Mouse (Mus musculus): ENCODE measurements around the gene Arl16. TPM values are rescaled to one million over a fixed set of nuclear protein-coding genes. Genes with fewer than 3 reads are reported as not detected.

The Arl16 gene
- polyA plus RNA-seq, 1 experiment = 34.3 TPM

GRCm38 (mm10) chr11:120492024-120492877 lies 24.8 kb upstream of the Arl16 start:
- no peak for DNase-seq (ENCODE audit: low read depth)

GRCm38 (mm10) chr11:120491317-120492023 lies 24.1 kb upstream of the Arl16 start, which contains the start of gene Slc25a10:
Gene Slc25a10 (plus strand): TSS chr11:120491840.
- DNase-seq (ENCODE audit: low read depth) = no peak

DNA sequence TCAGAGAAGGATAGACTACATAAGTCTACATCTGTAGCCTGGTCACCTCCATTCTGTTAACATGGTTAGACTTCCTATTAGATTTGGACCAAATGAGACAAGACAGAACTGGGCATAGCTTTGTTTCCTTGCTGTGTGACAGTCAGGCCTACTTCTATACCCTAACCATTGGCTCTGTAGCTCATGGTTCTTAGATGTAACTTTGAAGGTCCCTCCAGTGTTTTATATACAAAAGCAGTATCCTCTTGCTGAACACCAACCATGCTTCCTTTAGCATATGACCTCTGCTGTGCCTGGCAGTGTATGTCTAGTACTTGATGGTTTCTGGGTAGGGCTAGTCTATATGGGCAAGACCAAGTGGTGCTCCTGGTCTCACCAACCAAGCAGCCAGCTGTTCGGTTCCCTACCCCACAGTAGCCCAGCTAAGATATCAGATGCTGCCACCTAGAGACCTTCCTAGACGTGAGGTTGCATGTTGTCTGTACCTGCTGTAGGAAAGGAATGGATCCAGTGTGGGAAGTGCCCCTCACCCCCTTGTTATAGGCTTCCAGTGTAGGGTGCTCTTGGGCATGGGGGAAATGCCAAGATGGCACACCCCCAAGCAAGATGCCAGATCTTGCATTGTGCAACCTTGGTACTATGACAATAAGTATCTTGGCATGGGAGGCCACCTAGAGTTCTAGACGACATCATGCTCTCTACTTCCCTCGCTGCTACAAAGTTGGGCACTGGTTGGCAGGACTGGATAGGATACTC lies 23.1 kb upstream of the Arl16 start:
- DNase-seq (ENCODE audit: low read depth) = no peak

DNA sequence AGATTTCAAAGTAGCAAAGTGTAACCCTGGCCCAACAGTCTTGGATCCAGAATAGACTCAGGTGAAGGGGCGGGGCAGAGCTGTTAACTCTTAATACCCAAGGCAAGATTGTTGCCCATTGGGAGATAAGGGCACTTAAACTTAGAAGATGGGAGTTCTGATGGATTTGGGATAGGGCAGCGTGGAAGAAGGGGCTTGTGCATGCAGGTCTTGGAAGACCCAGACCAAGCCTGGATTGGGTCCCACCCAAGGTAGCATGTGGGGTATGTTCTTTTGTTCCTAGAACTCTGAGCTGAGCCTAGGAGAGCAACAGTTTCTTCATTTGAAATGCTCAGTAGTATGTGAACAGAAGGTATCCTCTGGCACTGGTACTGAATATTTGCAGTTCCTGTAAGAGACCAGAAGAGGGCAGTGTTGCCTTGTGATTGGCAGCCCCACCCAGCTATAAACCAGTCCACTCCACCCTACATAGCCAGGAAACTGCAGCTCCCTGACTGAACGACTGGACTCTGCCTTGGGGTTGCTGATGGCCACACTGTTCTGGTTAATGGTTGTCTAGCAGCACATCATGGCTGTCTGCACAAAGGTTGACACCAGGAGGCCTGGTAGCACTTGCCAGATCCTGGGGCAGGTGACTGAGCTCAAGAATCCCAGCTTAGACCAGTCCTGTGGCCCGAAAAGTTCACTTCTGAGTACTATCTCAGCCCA lies 21.8 kb upstream of the Arl16 start:
- no peak for DNase-seq (ENCODE audit: low read depth)

DNA sequence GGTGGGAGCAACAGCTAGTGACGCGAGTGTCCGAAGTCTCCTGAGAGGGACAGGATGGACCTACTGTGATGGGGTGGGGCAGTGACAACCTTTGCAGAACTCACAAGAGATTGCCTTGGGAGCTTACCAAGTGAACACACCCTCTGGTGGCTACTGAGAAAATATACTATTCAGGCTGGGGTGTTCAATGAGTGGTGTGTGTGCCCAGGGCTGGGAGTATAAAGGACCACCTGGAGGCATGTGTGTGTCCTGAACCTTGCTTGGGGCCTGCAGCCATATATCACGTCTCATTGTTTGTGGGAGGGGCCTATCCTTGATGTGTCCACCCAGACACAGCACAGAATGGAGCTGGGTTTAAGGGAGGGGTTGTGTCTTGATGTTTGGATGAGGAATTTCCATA lies 21.1 kb upstream of the Arl16 start:
- DNase-seq (ENCODE audit: low read depth) = no peak

DNA sequence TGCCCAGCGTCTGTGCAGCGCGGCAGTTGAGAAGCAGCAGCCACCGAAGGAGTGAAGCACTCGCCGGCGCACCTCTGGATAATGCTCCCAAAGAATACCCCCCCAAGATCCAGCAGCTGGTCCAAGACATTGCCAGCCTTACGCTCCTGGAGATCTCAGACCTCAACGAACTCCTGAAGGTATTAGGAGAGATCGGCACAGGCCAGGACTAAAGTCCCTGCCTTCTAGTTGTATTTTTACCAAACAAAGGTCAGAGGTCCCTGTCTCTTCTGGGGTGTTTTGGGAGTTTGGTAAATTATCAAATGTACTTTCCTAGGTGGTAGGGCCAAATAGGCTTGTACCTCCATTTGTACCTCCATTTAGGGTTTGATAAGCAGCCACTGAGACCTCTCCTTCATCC lies 17.8 kb upstream of the Arl16 start:
- no peak for DNase-seq (ENCODE audit: low read depth)

- no peak for DNase-seq (ENCODE audit: low read depth)
Observed at GRCm38 (mm10) chr11:120484265-120484981, 17.0 kb upstream of the Arl16 start, which contains the start of gene Mrpl12. Gene Mrpl12 (plus strand): TSS chr11:120484613.

GRCm38 (mm10) chr11:120483448-120483934 lies 16.1 kb upstream of the Arl16 start:
- no peak for DNase-seq (ENCODE audit: low read depth)

DNA sequence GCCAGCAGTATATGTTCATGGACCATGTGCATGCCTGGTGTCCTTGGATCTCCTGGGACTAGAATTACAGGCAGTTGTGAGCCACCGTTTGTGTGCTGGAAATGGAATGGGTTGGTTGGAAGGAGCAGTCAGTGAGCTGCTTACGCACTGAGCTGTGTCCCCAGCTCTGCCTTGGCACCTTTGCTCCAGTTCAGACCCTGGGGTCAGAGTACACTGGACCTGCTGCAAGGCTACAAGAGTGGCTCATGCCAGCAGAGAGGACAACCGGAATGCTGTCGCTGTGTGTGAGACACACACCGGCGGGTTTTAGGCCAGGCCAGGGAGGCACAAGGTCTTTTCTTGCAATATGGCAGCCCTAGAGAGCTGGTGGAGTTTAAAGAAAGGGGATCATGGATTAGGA lies 4.6 kb upstream of the Arl16 start:
- DNase-seq (ENCODE audit: low read depth) = no peak

DNA sequence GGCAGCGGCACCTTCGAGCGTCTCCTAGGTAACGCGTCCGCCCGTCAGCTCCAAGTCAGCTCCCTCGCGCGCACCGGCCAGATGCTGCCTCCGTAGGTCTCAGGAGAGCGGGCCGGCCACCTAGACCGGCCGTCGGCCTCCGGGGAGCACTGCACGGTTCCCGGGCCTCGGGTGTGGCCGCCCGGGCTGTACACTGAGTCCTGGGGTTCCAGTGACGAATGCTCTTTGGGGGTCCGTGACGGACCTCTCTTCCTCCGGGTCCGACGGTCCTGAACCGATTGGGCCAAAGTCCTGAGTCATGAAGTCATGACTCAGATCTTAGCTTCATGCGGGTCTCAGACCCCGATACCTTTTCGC lies 307 bp upstream of the Arl16 start:
- no peak for DNase-seq (ENCODE audit: low read depth)

- no peak for DNase-seq (ENCODE audit: low read depth)
Observed at GRCm38 (mm10) chr11:120465521-120465920, 1.9 kb downstream of the Arl16 start.

- DNase-seq (ENCODE audit: low read depth) = no peak
Observed at GRCm38 (mm10) chr11:120464365-120464764, 3.0 kb downstream of the Arl16 start.

DNA sequence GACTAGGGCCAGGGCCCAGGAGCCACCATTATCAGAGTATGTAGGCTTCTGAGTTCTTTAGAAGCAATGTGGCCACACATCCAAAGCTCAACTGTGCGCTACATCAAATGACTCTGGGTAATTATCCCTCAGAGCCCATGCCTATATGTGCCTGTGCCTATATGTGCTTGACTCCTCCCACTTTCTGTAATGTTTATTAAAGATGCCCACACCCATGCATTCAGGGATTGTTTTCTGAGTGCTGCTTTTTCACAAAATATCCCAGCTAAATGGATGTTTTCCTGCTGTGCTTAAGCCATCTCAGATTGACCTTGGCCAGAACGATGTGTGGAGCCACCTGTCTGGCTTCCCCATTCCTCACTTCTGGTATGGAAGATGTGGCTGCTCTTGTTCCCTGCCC lies 3.9 kb downstream of the Arl16 start:
- no peak for DNase-seq (ENCODE audit: low read depth)

DNA sequence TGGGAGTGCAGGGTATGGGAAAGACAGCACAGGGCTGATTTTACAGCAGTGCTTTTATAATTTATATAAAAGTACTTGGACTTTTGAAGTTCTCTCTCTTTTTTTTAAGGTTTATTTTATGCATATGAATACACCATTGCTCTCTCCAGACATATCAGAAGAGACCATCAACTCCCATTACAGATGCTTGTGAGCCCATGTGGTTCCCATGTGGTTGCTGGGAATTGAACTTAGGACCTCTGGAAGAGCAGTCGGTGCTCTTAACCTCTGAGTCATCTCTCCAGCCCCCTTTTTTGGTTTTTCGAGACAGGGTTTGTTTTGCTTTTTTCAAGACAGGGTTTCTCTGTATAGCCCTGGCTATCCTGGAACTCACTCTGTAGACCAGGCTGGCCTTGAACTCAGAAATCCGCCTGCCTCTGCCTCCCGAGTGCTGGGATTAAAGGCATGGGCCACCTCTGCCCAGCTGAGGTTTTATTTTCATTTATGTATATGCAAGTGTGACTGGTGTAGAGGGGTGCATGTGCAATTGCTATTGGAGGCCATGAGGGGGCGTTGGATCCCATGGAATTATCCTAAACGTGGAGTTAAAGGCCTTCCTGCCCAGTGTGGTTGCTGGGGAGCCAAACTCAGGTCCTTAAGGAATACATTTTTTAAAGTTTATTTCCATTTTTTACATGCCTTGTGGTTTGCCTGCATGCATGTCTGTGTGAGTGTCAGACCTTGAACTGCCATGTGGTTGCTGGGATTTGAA lies 8.4 kb downstream of the Arl16 start:
- DNase-seq (ENCODE audit: low read depth) = no peak

- no peak for DNase-seq (ENCODE audit: low read depth)
Observed at GRCm38 (mm10) chr11:120457772-120458751, 9.3 kb downstream of the Arl16 start, which contains the start of the genes Oxld1 and Ccdc137. Gene Oxld1 (minus strand): TSS chr11:120458068. Gene Ccdc137 (plus strand): TSS chr11:120458115.

GRCm38 (mm10) chr11:120457370-120457769 lies 10.0 kb downstream of the Arl16 start:
- no peak for DNase-seq (ENCODE audit: low read depth)

DNA sequence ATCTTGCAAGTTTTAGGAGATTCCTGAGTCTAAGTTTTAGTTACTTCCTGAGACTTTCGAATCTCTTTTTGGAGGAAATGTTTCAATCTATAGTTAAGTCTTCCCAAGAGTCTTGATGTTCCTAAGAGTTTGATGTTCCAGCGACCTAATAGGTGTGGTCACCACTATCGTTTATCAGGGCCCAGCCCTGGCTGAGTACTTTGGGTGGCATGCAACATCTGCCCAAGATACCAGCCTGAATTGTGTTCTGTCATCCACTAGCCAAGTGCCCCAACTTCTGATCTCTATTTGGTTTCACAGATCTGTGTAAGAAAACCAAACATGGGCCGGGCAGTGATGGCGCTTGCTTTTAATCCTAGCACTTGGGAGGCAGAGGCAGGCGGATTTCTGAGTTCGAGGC lies 12.0 kb downstream of the Arl16 start:
- no peak for DNase-seq (ENCODE audit: low read depth)

DNA sequence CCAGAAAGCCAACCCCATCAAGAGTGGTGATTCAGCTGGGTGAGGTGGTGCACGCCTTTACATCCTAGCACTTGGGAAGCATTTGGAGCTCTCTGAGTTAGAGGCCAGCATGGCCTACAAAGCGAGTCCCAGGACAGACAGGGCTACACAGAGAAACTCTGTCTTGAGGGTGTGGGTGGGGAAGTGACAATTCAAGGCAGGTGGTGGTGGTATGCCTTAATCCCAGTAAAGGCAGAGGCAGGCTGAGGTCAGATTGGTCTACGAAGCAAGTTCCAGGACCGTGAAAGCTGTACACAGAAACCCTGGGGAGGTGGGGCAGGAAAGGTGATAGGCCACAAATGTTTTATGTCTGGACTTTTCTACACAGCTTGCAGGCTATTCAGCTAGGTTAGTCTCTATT lies 12.4 kb downstream of the Arl16 start:
- DNase-seq (ENCODE audit: low read depth) = no peak

GRCm38 (mm10) chr11:120453306-120453705 lies 14.1 kb downstream of the Arl16 start, which contains the start of gene Pde6g:
Gene Pde6g (minus strand): TSS chr11:120453500.
- no peak for DNase-seq (ENCODE audit: low read depth)

Data from gonadal fat pad, adult 2 months (tissue).